Mouse (Mus musculus) urinary bladder, postnatal 14 days (tissue): ENCODE measurements around the gene Dpf3.

ENCODE experiments used
- DNase-seq: peaks from one replicate; pipeline ENCODE4 v3.0.0; 2021; ENCODE audit warnings: low spot score

Dpf3 gene

GRCm38 (mm10) chr12:83286496-83287492 is 200.7 kb downstream of the Dpf3 start:
- no peak for DNase-seq

GRCm38 (mm10) chr12:83283591-83284320 is 203.8 kb downstream of the Dpf3 start:
- no peak for DNase-seq

GRCm38 (mm10) chr12:83277537-83278441 is 209.7 kb downstream of the Dpf3 start:
- DNase-seq: no peak

GRCm38 (mm10) chr12:83271215-83271614 is 216.3 kb downstream of the Dpf3 start:
- no peak for DNase-seq

- DNase-seq: peak; percentile 48
Observed at GRCm38 (mm10) chr12:83268504-83268922, 219.0 kb downstream of the Dpf3 start.

- no peak for DNase-seq
Observed at GRCm38 (mm10) chr12:83260540-83260939, 227.0 kb downstream of the Dpf3 start.

GRCm38 (mm10) chr12:83254399-83254798 is 233.1 kb downstream of the Dpf3 start:
- DNase-seq: no peak

GRCm38 (mm10) chr12:83249066-83249465 is 238.4 kb downstream of the Dpf3 start:
- DNase-seq: no peak

GRCm38 (mm10) chr12:83248636-83249035 is 238.9 kb downstream of the Dpf3 start:
- DNase-seq: no peak

- DNase-seq: no peak
Observed at GRCm38 (mm10) chr12:83247669-83248068, 239.8 kb downstream of the Dpf3 start.

GRCm38 (mm10) chr12:83241022-83241421 is 246.5 kb downstream of the Dpf3 start:
- DNase-seq: no peak

- DNase-seq: no peak
Observed at GRCm38 (mm10) chr12:83240571-83240970, 246.9 kb downstream of the Dpf3 start.

- DNase-seq: no peak
Observed at GRCm38 (mm10) chr12:83235781-83236180, 251.7 kb downstream of the Dpf3 start.

- no peak for DNase-seq
Observed at GRCm38 (mm10) chr12:83234981-83235380, 252.5 kb downstream of the Dpf3 start.

GRCm38 (mm10) chr12:83233651-83234050 is 253.9 kb downstream of the Dpf3 start:
- DNase-seq: no peak

GRCm38 (mm10) chr12:83232916-83233315 is 254.6 kb downstream of the Dpf3 start:
- DNase-seq: no peak

- DNase-seq: no peak
Observed at GRCm38 (mm10) chr12:83231258-83231657, 256.3 kb downstream of the Dpf3 start.

GRCm38 (mm10) chr12:83229683-83230082 is 257.8 kb downstream of the Dpf3 start:
- DNase-seq: no peak

GRCm38 (mm10) chr12:83227014-83227413 is 260.5 kb downstream of the Dpf3 start:
- no peak for DNase-seq

- no peak for DNase-seq
Observed at GRCm38 (mm10) chr12:83220964-83221363, 266.6 kb downstream of the Dpf3 start.

GRCm38 (mm10) chr12:83213879-83214341 is 273.6 kb downstream of the Dpf3 start:
- DNase-seq: no peak

GRCm38 (mm10) chr12:83211976-83212375 is 275.5 kb downstream of the Dpf3 start:
- no peak for DNase-seq
